Mouse (Mus musculus) heart, postnatal 0 days (tissue): ENCODE data around the gene Sp7.
A peak's percentile ranks its signal among the peaks of the same experiment; 100 is the strongest.

ENCODE experiments used
- CTCF ChIP-seq: IDR thresholded peaks from 2 replicates; pipeline ENCODE4 v1.5.1; 2016; ENCODE audit warnings: antibody characterized with exemption, control low read depth, low read depth
- EP300 ChIP-seq: IDR thresholded peaks from 2 replicates; pipeline ENCODE4 v1.6.1; 2016; ENCODE audit warnings: antibody characterized with exemption, low read depth

DNA sequence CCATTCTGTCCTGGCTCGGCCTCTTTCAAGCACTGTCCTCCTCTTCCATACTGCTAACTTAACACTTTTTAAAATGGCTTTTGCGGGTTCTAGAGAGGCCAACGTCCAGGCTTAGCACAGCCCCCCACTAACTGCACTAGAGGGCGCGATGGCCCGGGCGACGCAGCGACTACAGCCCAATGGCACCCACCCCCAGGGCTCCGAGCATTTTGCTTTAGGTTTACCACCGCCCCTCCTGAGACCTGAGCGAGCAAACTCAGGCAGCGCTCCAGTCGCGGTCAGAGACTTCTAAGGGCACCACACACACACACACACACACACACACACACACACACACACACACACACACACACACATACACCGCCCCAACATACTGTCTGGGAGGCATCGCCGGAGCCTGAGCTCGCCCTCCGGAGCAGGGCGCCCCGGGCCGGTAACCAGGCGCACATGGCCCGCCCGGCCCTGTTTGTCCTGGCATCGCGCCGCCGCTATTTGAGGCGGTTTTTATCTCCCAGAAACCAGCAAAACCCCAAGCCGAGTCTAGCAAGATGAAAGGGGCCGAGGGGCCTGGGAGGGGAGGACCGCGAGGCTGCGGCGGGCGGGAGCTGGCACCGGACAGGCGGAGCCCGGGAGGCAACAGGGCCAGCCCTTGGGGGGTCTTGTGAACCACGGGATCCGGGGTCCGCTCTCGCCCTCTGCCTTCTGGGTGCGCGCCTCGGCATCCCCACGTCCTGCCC, 11.7 kb downstream of the Sp7 start:
- TF ChIP-seq EP300 (no peak), CTCF (peak; percentile 20; the same call in 1 of the 2 replicates)
